Mouse (Mus musculus): ENCODE results near the gene Nol12. TPM values are rescaled to one million over a fixed set of nuclear protein-coding genes. Genes with fewer than 3 reads are reported as not detected.
A peak's percentile ranks its signal among the peaks of the same experiment; 100 is the strongest.

The Nol12 gene
- polyA plus RNA-seq, 1 experiment from 2014 or later: 69.9 TPM

DNA sequence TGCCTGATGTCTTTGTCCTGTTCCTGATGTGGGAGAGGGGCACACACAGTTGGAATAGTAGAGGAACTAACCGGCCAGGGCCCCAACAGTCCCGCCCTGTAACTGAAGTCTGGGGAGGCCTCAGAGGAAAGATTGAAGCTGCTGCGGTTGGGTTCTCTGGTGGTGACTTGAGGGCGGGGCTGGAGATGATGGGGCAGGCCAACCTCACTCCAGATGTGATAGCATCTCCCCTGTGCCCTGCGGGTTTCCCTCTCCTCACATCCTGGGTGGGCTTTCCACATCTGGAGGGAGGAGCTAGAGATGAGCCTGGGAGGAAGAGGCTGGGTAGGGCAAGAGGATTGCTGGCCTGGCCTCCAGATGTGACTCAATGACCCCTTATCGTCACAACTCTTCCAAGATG is 11.1 kb upstream of the Nol12 start:
- peaks cover 17% of the 10 kb centered on the region for H3K36me3 ChIP-seq (replicated peaks)
- H3K9me3 ChIP-seq: no peaks in the 10 kb centered on the region
- H3K27me3 ChIP-seq (ENCODE audit: poor library complexity, severe bottlenecking): peaks cover 27% of the 10 kb centered on the region
- H3K4me3 ChIP-seq: no peak overlapping the region
- H3K4me1 ChIP-seq: peaks cover 52% of the 10 kb centered on the region
- 71% methylated on average over 6 of the region's 6 CpGs for WGBS
- H3K27ac ChIP-seq: peak overlapping the region; percentile 53; the same call in 1 of the 2 replicates
- no peak for DNase-seq (ENCODE audit: extremely low spot score, low spot score)

DNA sequence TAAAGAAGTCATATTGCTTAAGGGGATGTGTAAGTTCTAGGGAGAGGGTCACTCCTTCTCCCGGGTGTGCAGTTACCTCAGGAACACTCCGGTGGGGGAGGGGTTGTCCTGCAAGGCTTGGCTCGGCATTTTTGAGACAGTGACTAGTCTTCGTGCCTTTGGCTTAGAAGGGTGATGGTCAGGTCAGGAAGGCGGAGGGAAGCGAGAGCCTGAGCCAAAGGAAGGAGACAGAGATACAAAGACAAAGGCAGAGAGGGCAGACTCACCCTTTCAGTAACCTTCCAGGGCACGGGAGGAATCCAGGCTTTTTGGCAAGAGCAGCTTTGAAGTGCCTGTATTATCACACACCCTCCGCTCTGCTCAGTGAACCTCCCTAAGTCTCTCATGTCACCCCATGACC is 9.6 kb upstream of the Nol12 start:
- Histone ChIP-seq H3K27me3 (ENCODE audit: poor library complexity, severe bottlenecking) (peaks cover 27% of the 10 kb centered on the region), H3K4me1 (peaks cover 54% of the 10 kb centered on the region), H3K9me3 (no peaks in the 10 kb centered on the region), H3K36me3 (replicated peaks) (peaks cover 12% of the 10 kb centered on the region), H3K27ac (peak overlapping the region; percentile 79), H3K4me3 (no peak overlapping the region)
- DNase-seq (ENCODE audit: extremely low spot score, low spot score): no peak
- 36% methylated on average over 8 of the region's 8 CpGs for WGBS

DNA sequence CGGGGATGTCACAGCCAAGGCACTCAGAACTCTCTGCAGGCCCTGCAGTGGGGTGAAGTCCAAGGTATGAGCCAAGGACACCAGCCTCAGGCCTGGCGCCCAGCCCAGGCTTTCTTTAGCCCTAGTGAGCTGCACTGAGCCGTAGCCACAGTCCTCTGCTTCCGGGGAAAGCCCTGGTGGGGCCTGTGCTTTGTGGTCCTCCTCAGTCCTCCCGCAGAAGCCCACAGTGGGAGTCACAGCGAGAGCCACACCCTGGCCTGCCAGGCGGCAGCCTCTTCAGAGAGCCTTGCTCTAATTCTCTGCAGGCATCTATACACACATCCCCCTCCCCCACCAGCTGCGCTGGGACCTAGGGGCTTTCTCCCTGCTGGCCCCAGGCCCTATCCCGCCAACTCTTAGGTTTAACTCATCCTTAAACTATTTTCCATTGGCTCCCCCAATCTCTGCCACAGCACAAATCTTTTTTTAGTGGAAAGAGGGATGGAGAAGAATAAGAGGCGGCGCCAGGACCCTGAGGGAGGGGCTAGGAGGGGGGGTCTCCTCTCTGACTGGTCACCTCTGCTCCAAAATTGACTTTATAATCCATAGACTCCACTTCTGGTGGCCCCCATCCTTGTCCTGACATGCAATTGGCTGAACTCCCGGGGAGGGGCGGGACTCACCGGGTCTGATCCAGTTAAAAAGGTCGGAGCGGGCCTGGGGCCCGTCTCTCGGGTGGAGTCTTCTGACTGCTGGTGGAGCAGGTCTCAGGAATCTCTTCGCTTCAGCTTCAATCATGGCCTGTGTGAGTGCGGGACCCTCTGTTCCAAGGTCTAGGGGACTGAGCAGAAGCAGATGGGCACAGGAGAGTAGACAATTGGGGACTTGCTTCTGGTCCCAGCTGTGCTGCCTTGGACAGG is 8.5 kb upstream of the Nol12 start, which contains the start of gene Lgals1:
Lgals1 (plus strand) TSS at position 705 of the 899 bp plus-strand sequence.
- Histone ChIP-seq H3K36me3 (replicated peaks) (peaks cover 12% of the 10 kb centered on the region), H3K27me3 (ENCODE audit: poor library complexity, severe bottlenecking) (peaks cover 27% of the 10 kb centered on the region), H3K27ac (peak within 1 kb of the TSS; percentile 79), H3K4me1 (peaks cover 56% of the 10 kb centered on the region), H3K9me3 (no peaks in the 10 kb centered on the region), H3K4me3 (peak within 1 kb of the TSS; percentile 51)
- 8% methylated on average over 20 of the region's 20 CpGs for WGBS
- DNase-seq (ENCODE audit: extremely low spot score, low spot score): peak; percentile 78

DNA sequence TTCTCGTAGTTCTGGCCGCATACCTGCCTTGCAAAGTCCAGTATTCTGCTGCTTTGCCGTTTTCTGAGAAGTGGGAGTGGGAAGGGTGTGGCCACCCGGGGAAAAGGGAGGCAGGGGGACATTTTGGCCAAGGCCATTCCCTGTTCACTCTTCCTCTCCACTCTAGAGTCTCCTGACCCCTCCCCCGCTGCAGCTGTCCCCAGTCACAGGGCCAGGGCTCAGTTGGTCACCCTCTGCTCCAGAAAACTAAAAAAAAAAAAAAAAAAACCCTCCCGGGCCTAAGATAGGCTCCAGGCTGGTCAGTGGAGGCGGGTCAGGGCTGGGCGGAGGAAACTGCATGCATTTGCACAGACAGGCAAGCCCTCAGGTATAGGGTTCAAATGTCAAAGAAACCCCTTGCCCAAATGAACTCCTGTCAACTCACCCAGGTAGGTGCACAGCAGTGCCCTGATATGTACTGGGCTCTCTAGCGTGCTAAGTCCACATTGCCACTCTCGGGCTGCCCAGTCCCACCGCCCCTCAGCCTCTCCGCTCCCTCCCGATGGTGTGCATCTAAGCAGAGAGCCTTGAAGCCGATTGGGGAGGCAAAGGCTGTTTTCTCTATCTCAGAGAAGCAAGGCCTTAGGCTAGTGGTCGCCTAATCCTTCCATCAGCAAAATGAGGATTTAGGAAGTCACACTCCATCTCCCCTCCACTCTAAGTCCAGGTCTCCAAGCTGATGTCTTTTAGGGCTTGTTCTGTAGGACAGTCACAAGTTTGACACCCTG is 7.5 kb upstream of the Nol12 start:
- Histone ChIP-seq H3K27me3 (ENCODE audit: poor library complexity, severe bottlenecking) (peaks cover 27% of the 10 kb centered on the region), H3K9me3 (no peaks in the 10 kb centered on the region), H3K27ac (peak overlapping the region; percentile 79), H3K36me3 (replicated peaks) (peaks cover 12% of the 10 kb centered on the region), H3K4me3 (peak overlapping the region; percentile 51), H3K4me1 (peaks cover 57% of the 10 kb centered on the region)
- no peak for DNase-seq (ENCODE audit: extremely low spot score, low spot score)
- WGBS: 20% methylated on average over 15 of the region's 15 CpGs

DNA sequence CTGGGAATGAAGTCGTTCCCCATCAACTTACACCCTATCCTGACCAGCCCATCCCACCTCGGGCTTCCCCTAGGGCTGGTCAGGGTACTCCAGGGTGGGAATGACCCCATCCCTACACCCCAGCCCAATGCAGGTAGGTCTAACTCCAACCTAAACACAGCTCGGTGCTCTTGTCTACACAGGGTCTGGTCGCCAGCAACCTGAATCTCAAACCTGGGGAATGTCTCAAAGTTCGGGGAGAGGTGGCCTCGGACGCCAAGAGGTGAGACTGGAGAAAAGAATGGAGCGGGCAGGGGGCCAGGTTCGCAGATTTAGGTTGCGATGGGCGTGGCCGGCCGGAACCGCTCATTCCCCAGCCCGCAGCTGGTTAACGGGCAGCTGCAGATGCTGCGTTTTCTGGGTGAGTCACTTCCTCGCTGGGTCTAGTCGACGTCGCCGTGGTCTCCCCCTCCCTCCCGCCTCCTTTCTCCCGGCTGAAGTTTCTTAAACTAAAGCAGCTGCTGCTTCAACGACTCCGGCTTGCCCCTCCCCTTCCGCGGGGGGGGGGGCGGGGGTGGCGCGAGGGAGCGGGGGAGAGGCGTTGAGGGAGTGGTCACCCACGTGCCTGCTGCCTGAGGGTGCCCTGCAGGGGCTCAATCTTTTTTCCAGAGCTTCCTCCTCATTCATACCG is 6.8 kb upstream of the Nol12 start:
- Histone ChIP-seq H3K27me3 (ENCODE audit: poor library complexity, severe bottlenecking) (peaks cover 27% of the 10 kb centered on the region), H3K36me3 (replicated peaks) (peaks cover 12% of the 10 kb centered on the region), H3K9me3 (no peaks in the 10 kb centered on the region), H3K27ac (peak overlapping the region; percentile 79), H3K4me3 (peak overlapping the region; percentile 51), H3K4me1 (peaks cover 57% of the 10 kb centered on the region)
- peak; percentile 76 for DNase-seq (ENCODE audit: extremely low spot score, low spot score)
- under 1% methylated on average over 35 of the region's 35 CpGs for WGBS

DNA sequence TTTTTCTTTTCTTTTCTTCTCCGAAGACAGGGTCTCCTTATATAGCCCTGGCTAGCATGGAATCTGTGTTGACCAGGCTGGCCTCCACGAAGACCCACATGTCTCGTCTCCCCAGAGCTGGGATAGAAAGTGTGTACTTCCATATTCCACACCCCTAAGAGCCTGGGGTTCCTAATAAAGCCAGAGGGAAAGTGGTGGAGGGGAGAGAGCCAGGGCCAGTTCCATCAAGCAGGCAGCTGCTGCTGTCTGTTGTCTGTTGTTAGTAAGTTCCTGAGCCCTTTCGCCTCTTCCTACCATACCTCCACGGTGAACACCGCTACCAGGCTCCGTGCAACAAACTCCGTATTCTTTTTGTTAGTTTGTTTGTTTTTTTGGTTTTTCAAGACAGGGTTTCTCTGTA is 6.2 kb upstream of the Nol12 start:
- peaks cover 12% of the 10 kb centered on the region for H3K36me3 ChIP-seq (replicated peaks)
- peaks cover 51% of the 10 kb centered on the region for H3K4me1 ChIP-seq
- WGBS: 51% methylated on average over 8 of the region's 8 CpGs
- peaks cover 27% of the 10 kb centered on the region for H3K27me3 ChIP-seq (ENCODE audit: poor library complexity, severe bottlenecking)
- peak overlapping the region; percentile 51 for H3K4me3 ChIP-seq
- DNase-seq (ENCODE audit: extremely low spot score, low spot score): no peak
- no peaks in the 10 kb centered on the region for H3K9me3 ChIP-seq
- H3K27ac ChIP-seq: peak overlapping the region; percentile 79

DNA sequence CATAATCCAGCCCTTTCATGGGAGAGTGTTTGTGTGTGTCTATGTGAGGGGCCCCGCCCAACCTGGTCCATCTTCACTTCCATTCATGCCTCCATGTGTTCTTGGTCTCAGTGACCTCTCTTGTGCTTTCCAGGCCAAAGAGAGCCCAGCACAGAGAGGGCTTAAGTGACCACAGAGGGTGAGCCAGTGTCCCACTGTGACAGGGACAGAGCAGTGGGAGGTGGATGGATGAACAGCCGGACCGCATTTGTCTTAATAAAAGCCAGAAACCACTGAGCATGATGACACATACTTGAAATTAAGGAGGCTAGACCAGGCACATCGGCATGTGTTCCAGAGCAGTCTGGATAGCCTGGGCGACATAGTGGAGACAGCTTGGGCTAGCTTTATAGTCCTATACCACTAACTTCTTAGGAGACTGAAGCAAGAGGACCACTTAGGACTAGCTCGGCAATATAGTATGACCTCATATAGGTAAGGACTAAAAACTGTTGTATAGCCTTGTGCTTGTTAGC is 4.5 kb upstream of the Nol12 start:
- Histone ChIP-seq H3K9me3 (no peaks in the 10 kb centered on the region), H3K4me1 (peaks cover 44% of the 10 kb centered on the region), H3K4me3 (no peak overlapping the region), H3K36me3 (replicated peaks) (peaks cover 12% of the 10 kb centered on the region), H3K27ac (no peak overlapping the region), H3K27me3 (ENCODE audit: poor library complexity, severe bottlenecking) (peaks cover 23% of the 10 kb centered on the region)
- no peak for DNase-seq (ENCODE audit: extremely low spot score, low spot score)
- 88% methylated on average over 6 of the region's 6 CpGs for WGBS

DNA sequence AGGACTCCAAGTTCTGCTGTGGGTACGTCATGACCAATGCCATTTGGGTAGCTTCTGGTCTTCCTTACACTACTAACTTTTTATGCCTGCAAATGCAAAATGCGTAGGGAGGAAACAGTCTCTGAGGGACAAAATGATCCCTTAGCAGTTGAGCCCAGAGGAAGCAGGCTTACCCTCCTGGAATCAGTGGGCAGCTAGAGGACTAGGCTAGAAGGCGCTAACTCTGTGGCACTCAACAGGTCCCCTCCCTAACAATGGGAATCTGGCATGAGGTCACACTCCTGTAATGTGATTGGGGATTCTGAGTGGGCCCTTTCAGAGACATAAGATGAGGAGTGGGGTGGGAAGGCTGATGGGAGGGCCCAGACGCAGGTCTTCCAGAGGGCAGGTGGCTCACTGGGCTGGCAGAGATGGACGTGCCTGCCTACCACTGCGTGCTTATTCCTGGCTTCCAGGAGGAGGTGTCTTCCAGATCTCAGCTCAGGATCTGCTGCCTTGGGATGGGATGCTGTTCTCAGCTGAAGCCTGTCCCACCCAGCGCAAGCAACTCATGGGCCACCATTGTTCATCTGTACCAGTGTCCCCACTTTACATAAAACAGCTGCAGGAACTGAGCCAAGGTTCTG is 3.8 kb upstream of the Nol12 start:
- Histone ChIP-seq H3K36me3 (replicated peaks) (peaks cover 12% of the 10 kb centered on the region), H3K27me3 (ENCODE audit: poor library complexity, severe bottlenecking) (peaks cover 16% of the 10 kb centered on the region), H3K9me3 (no peaks in the 10 kb centered on the region), H3K4me1 (peaks cover 44% of the 10 kb centered on the region), H3K27ac (no peak overlapping the region), H3K4me3 (no peak overlapping the region)
- DNase-seq (ENCODE audit: extremely low spot score, low spot score): no peak
- WGBS: 91% methylated on average over 7 of the region's 7 CpGs

DNA sequence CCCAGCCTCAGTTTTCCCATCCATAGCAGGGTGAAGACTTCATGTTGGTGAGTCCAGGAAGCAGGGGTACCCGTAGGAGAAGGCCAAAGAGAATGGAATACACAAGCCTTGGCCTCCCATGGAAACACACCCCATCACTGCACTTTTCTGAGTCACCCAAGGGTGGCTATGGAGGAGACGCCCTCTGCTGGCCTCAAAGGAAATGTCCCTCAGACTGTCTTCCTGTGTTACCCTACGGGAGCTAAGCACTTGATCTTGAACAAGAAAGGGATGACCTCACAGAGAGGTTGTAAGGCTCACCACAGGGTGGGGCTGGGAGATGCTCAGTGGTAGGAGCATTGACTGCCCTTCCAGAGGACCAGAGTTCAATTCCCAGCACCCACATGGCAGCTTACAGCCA is 3.2 kb upstream of the Nol12 start:
- Histone ChIP-seq H3K27me3 (ENCODE audit: poor library complexity, severe bottlenecking) (peaks cover 13% of the 10 kb centered on the region), H3K36me3 (replicated peaks) (peaks cover 16% of the 10 kb centered on the region), H3K9me3 (no peaks in the 10 kb centered on the region), H3K4me3 (no peak overlapping the region), H3K4me1 (peaks cover 44% of the 10 kb centered on the region), H3K27ac (no peak overlapping the region)
- WGBS: 35% methylated on average over 3 of the region's 3 CpGs
- no peak for DNase-seq (ENCODE audit: extremely low spot score, low spot score)

DNA sequence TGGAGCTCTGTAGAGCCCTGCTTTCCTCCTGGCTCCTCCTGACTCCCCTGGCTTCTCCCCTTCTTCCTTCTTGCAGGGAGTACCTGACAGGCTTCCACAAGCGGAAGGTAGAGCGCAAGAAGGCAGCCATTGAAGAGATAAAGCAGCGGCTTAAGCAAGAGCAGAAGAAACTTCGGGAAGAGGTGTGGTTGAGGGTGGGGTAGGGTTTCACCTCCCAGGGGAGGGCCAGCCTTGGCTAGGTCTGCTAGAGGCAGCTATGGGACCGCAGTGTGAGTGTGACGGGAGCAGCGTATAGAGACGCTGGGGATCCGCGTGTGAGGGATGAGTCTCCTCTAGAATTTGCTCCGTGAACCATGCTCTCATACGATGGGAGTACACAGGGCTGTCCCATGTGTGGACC is 1.7 kb downstream of the Nol12 start:
- peaks cover 53% of the 10 kb centered on the region for H3K36me3 ChIP-seq (replicated peaks)
- 94% methylated on average over 12 of the region's 12 CpGs for WGBS
- DNase-seq (ENCODE audit: extremely low spot score, low spot score): no peak
- peak overlapping the region; percentile 84 for H3K4me3 ChIP-seq
- no peaks in the 10 kb centered on the region for H3K27me3 ChIP-seq (ENCODE audit: poor library complexity, severe bottlenecking)
- peaks cover 19% of the 10 kb centered on the region for H3K4me1 ChIP-seq
- H3K9me3 ChIP-seq: no peaks in the 10 kb centered on the region
- 0 out of 2 replicates have a peak overlapping the region, but pooled peaks have one; percentile 92 for H3K27ac ChIP-seq

DNA sequence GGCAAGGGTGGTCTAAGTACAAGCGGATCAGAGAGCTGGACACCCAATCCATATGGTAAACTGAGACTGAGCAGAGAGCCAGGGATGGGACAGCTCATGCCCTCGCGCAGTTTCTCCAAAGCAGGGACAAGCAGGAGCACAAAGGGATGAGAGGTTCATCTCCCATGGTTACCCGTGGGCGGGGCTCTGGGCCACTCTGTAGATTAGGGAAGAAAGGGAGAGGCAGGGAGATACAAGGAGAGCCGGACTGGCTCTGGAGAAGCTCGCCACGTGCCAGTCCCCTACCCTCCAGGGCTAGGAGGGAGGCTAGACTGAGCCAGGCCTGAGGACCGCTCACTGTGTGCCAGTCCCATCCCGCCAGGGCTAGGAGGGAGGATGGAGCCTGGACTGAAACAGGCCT is 2.6 kb downstream of the Nol12 start:
- peaks cover 61% of the 10 kb centered on the region for H3K36me3 ChIP-seq (replicated peaks)
- no peaks in the 10 kb centered on the region for H3K9me3 ChIP-seq
- DNase-seq (ENCODE audit: extremely low spot score, low spot score): no peak
- no peak overlapping the region for H3K27ac ChIP-seq
- peak overlapping the region; percentile 12; the same call in 1 of the 2 replicates for H3K4me3 ChIP-seq
- no peaks in the 10 kb centered on the region for H3K27me3 ChIP-seq (ENCODE audit: poor library complexity, severe bottlenecking)
- WGBS: 87% methylated on average over 10 of the region's 10 CpGs
- peaks cover 20% of the 10 kb centered on the region for H3K4me1 ChIP-seq

DNA sequence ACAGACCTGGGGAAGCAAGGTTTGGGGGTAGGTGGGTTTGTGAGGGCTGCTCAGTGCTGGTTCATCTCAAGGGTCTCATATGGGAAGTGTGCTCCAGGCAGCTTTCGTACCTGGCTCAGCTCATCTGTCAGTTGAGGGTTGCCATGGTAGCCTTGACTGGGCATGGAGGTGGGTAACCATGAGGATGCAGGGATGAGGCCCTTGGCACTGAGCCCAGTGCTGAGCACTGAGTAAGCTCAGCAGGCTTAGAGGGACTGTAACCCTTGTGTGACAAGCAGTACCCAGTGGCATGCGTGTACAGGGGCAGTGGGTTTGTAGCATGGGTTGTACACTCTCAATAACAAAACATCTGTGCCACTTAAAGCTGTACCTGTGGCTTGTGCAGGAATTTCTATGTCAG is 3.2 kb downstream of the Nol12 start:
- DNase-seq (ENCODE audit: extremely low spot score, low spot score): no peak
- H3K36me3 ChIP-seq (replicated peaks): peaks cover 61% of the 10 kb centered on the region
- no peaks in the 10 kb centered on the region for H3K9me3 ChIP-seq
- H3K4me3 ChIP-seq: no peak overlapping the region
- 92% methylated on average over 2 of the region's 2 CpGs for WGBS
- H3K27ac ChIP-seq: no peak overlapping the region
- H3K27me3 ChIP-seq (ENCODE audit: poor library complexity, severe bottlenecking): no peaks in the 10 kb centered on the region
- peaks cover 27% of the 10 kb centered on the region for H3K4me1 ChIP-seq

All from forebrain, embryonic 10.5 days (tissue).